Mouse (Mus musculus): Measurements from ENCODE around the gene Foxp1. TPM values are rescaled to one million over a fixed set of nuclear protein-coding genes. Genes with fewer than 3 reads are reported as not detected.

Foxp1 gene
- polyA plus RNA-seq, 1 experiment from 2014 or later = 52.4 TPM

DNA sequence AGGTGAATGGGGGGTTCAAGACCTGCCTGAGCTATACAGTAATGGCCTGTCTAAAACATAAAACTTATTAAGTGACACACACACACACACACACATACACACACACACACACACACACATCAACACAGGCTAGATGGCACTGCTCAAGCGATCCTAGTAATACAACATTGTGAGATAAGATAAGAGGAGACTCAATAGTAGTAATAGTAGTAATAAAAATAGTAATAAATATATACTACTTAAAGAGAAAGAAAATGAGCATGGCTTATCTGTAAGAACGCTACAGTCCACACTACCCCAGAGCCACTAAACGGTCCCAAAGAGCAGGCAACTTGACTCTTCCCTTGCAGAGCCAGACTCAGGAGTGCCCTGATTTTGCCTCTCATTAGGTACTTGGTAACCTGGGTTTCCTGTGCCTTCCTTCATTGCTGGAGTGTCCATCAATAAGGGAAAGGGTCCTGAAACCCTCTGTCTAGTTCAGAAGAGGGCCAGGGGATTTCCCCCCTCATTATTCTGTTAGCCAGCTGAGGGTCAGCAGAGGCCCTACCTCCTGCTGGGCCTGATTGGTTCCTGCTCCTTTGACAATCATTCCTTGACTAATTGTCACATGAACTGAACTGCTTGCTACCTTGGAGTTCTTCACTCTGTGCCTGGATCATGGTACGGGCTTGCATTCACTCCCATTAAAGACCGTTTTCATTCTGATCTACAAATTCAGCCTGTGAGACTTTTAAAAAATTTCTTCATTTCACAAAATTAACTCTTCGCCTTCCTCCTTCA, 480.2 kb downstream of the Foxp1 start:
- no peak for ATAC-seq (ENCODE audit: low read depth)
- Histone ChIP-seq H3K27ac (ENCODE audit: low read depth, low read length) (no peak overlapping the region), H3K27me3 (ENCODE audit: control insufficient read depth, insufficient read depth, low read length) (no peaks in the 10 kb centered on the region), H3K4me1 (ENCODE audit: control insufficient read depth, insufficient read depth, low read length) (no peaks in the 10 kb centered on the region), H3K4me2 (ENCODE audit: low read depth, low read length) (no peak overlapping the region), H3K4me3 (ENCODE audit: low read depth, low read length) (no peak overlapping the region), H3K9ac (replicated peaks; ENCODE audit: low read depth, low read length) (no peak overlapping the region), H3K36me3 (ENCODE audit: control insufficient read depth, insufficient read depth, low read length) (no peaks in the 10 kb centered on the region), H3K9me3 (ENCODE audit: control insufficient read depth, low read length) (no peaks in the 10 kb centered on the region)
- 73% methylated on average over 6 of the region's 6 CpGs for WGBS

DNA sequence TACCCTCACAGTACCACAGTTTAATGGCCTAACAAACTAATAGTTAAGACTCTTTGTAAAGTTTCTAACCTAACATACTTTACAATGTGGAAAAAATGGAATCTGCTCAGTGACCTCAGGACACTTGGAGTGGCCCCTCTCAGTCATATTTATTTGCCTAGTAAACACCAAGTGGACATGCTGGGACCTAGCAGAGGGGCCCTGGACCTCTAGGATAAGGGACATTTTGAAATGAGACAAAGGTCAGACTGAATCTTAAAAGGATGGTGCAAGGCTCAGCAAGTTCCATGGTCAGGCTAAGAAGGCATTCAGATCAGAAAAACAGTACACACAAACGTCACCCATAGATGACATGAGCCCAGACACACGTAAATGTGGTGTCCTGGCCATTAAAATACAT, 483.5 kb downstream of the Foxp1 start:
- no peak for ATAC-seq (ENCODE audit: low read depth)
- H3K4me1 ChIP-seq (ENCODE audit: control insufficient read depth, insufficient read depth, low read length) = no peaks in the 10 kb centered on the region

DNA sequence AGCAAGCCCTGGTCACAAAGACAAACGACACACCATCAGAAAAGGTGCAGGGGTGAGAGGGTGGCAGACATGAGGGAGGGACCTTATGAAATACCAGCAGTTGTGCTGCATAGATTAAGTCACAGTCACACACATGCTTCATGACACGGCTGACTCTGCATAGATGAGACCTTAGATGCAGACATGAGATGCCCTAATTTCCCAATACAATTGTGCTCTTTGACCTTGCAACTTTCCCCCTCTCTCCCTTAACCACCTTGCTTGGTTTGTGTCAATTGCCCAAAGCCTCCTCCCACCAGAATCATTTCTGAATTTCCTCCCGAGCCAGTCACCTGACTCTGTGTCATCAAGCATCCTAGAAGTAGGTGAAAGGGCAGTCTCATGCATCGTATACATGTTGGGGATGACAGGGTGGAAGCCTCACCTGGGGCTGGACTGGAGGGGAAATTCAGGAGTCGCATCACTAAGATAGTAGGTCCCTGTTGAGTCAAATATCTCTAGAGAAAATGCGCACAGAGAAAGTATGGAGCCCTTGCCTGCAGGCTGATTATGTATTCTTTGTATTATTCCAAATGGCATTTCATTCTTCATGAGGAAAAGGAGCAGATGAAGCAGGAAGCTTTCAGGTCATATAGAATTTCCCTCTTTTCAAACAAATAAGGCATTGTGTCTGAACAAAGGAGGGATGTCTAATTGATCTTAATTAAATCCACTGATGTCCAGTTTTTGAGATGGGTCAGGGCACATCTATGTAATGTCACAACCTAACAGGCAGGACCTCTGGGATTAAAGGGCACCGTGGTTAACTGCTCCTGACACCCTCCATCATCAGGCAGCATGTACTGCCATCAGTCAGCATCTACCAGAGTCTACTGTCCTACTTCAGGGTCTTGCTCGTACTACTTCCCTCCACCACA, 486.8 kb downstream of the Foxp1 start:
- Histone ChIP-seq H3K4me2 (ENCODE audit: low read depth, low read length) (no peak overlapping the region), H3K27me3 (ENCODE audit: control insufficient read depth, insufficient read depth, low read length) (no peaks in the 10 kb centered on the region), H3K36me3 (ENCODE audit: control insufficient read depth, insufficient read depth, low read length) (no peaks in the 10 kb centered on the region), H3K4me3 (ENCODE audit: low read depth, low read length) (no peak overlapping the region), H3K4me1 (ENCODE audit: control insufficient read depth, insufficient read depth, low read length) (no peaks in the 10 kb centered on the region), H3K27ac (ENCODE audit: low read depth, low read length) (no peak overlapping the region), H3K9me3 (ENCODE audit: control insufficient read depth, low read length) (no peaks in the 10 kb centered on the region), H3K9ac (replicated peaks; ENCODE audit: low read depth, low read length) (no peak overlapping the region)
- ATAC-seq (ENCODE audit: low read depth) = no peak
- WGBS = 85% methylated on average over 8 of the region's 8 CpGs

More for the DNA sequence above, 483.5 kb downstream of the Foxp1 start:
- no peak overlapping the region for H3K27ac ChIP-seq (ENCODE audit: low read depth, low read length)
- WGBS = 76% methylated on average over 2 of the region's 2 CpGs
- no peak overlapping the region for H3K4me3 ChIP-seq (ENCODE audit: low read depth, low read length)
- H3K9ac ChIP-seq (replicated peaks; ENCODE audit: low read depth, low read length) = no peak overlapping the region
- no peaks in the 10 kb centered on the region for H3K27me3 ChIP-seq (ENCODE audit: control insufficient read depth, insufficient read depth, low read length)
- H3K9me3 ChIP-seq (ENCODE audit: control insufficient read depth, low read length) = no peaks in the 10 kb centered on the region
- no peak overlapping the region for H3K4me2 ChIP-seq (ENCODE audit: low read depth, low read length)
- no peaks in the 10 kb centered on the region for H3K36me3 ChIP-seq (ENCODE audit: control insufficient read depth, insufficient read depth, low read length)

DNA sequence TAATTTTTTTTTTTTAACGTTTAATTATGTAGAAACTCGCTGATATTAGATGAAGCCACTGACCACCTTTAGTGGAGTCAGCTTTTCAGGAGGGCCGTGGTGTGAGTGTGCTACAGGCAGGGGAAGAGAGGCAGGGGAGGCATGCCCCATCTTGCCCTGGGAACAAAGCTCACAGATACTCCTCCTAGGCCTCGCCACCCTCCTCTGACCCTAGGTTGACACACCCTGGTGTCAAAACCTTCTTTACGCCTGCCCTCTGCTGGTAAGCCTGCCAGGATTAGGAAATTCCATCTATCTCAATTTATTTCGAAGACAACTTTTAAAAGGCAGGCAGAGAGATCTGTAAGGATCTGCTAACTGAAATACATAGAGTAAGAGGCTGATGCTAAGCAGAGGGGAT, 489.5 kb downstream of the Foxp1 start:
- 47% methylated on average over 6 of the region's 6 CpGs for WGBS
- no peaks in the 10 kb centered on the region; the same call in 1 of the 2 replicates for H3K4me1 ChIP-seq (ENCODE audit: control insufficient read depth, insufficient read depth, low read length)
- no peak overlapping the region for H3K4me2 ChIP-seq (ENCODE audit: low read depth, low read length)
- H3K36me3 ChIP-seq (ENCODE audit: control insufficient read depth, insufficient read depth, low read length) = no peaks in the 10 kb centered on the region
- no peak overlapping the region for H3K4me3 ChIP-seq (ENCODE audit: low read depth, low read length)
- no peaks in the 10 kb centered on the region for H3K27me3 ChIP-seq (ENCODE audit: control insufficient read depth, insufficient read depth, low read length)
- no peak for ATAC-seq (ENCODE audit: low read depth)
- H3K27ac ChIP-seq (ENCODE audit: low read depth, low read length) = no peak overlapping the region
- H3K9me3 ChIP-seq (ENCODE audit: control insufficient read depth, low read length) = no peaks in the 10 kb centered on the region
- H3K9ac ChIP-seq (replicated peaks; ENCODE audit: low read depth, low read length) = no peak overlapping the region

DNA sequence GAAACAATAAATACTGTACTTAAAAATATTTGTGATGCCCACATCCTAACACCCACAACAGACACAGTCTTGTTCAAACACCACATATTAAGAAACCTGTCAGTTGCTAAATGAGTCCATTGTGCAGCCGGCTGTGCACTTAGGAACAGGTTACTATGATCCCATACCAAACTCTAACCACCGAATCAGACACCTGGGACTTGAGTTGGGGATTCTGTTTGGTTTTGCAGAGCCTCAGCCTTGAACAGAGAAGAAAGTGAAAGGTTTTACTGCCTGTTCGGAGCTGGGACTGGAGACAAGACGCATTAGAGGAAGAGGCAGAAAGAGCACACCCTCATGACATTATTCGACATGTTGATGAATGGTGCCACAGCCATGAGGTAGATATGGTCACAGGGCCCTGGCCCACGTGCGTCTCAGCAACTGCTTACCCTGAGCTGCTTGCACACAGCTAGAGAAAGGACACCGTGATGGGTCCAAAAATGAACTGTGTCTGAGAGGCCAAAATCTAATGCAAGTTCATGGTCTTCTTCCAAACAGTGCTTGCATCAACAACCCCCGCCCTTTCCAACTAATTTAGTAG, 491.1 kb downstream of the Foxp1 start:
- Histone ChIP-seq H3K9me3 (ENCODE audit: control insufficient read depth, low read length) (no peaks in the 10 kb centered on the region), H3K4me3 (ENCODE audit: low read depth, low read length) (no peak overlapping the region), H3K9ac (replicated peaks; ENCODE audit: low read depth, low read length) (no peak overlapping the region), H3K27me3 (ENCODE audit: control insufficient read depth, insufficient read depth, low read length) (no peaks in the 10 kb centered on the region), H3K36me3 (ENCODE audit: control insufficient read depth, insufficient read depth, low read length) (no peaks in the 10 kb centered on the region), H3K4me2 (ENCODE audit: low read depth, low read length) (no peak overlapping the region), H3K4me1 (ENCODE audit: control insufficient read depth, insufficient read depth, low read length) (no peaks in the 10 kb centered on the region; the same call in 1 of the 2 replicates), H3K27ac (ENCODE audit: low read depth, low read length) (no peak overlapping the region)
- ATAC-seq (ENCODE audit: low read depth) = no peak
- 61% methylated on average over 9 of the region's 9 CpGs for WGBS

DNA sequence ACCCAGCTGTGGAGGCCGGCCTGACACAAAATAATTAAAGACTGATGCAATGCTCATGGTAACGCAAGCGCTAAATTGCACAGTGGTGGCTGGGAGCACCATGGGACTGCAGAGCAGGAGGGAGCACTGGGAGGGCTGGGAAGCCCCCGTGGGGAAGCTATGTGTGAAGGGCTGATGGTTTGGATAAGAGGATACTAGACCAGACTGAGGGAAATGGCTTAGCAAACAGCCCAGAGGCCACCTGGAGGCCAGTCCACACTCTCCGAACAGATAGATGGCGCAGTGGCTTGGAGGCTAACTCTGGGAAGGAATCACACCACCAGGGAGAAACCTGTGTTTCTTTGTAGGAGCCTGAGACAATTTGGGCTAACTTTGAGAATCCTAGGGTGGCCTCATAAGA, 492.3 kb downstream of the Foxp1 start:
- WGBS = 16% methylated on average over 6 of the region's 6 CpGs
- no peak for ATAC-seq (ENCODE audit: low read depth)

DNA sequence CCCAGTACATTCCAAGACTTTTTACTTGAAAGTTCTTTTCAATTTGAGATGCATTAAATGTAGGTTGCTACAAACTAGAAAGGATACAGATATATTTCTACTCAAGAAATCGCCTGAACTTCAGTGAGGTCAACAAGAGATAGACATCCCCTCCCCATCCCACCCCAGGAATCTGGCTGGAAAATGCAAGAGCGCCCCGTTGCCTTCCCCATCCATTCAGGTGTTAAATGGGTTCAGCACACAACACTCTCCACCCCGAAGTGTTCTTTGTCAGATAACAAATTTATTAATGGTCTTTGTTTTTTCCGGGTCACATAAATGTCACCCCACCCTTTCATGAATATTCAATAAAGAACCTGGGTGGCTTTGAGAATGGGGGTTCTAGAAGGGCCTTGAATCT, 493.1 kb downstream of the Foxp1 start:
- ATAC-seq (ENCODE audit: low read depth) = no peak
- peaks cover 8% of the 10 kb centered on the region for H3K4me1 ChIP-seq (ENCODE audit: control insufficient read depth, insufficient read depth, low read length)
- no peaks in the 10 kb centered on the region for H3K9me3 ChIP-seq (ENCODE audit: control insufficient read depth, low read length)
- H3K4me2 ChIP-seq (ENCODE audit: low read depth, low read length) = no peak overlapping the region
- no peak overlapping the region for H3K9ac ChIP-seq (replicated peaks; ENCODE audit: low read depth, low read length)
- no peak overlapping the region for H3K27ac ChIP-seq (ENCODE audit: low read depth, low read length)
- no peaks in the 10 kb centered on the region for H3K36me3 ChIP-seq (ENCODE audit: control insufficient read depth, insufficient read depth, low read length)
- no peak overlapping the region for H3K4me3 ChIP-seq (ENCODE audit: low read depth, low read length)
- H3K27me3 ChIP-seq (ENCODE audit: control insufficient read depth, insufficient read depth, low read length) = no peaks in the 10 kb centered on the region; the same call in 1 of the 2 replicates
- 5% methylated on average over 5 of the region's 5 CpGs for WGBS

More for the DNA sequence above, 492.3 kb downstream of the Foxp1 start:
- H3K9ac ChIP-seq (replicated peaks; ENCODE audit: low read depth, low read length) = no peak overlapping the region
- H3K4me1 ChIP-seq (ENCODE audit: control insufficient read depth, insufficient read depth, low read length) = peaks cover 4% of the 10 kb centered on the region; the same call in 1 of the 2 replicates
- H3K36me3 ChIP-seq (ENCODE audit: control insufficient read depth, insufficient read depth, low read length) = no peaks in the 10 kb centered on the region
- no peaks in the 10 kb centered on the region for H3K9me3 ChIP-seq (ENCODE audit: control insufficient read depth, low read length)
- no peak overlapping the region for H3K4me2 ChIP-seq (ENCODE audit: low read depth, low read length)
- no peaks in the 10 kb centered on the region for H3K27me3 ChIP-seq (ENCODE audit: control insufficient read depth, insufficient read depth, low read length)
- no peak overlapping the region for H3K4me3 ChIP-seq (ENCODE audit: low read depth, low read length)
- H3K27ac ChIP-seq (ENCODE audit: low read depth, low read length) = no peak overlapping the region

DNA sequence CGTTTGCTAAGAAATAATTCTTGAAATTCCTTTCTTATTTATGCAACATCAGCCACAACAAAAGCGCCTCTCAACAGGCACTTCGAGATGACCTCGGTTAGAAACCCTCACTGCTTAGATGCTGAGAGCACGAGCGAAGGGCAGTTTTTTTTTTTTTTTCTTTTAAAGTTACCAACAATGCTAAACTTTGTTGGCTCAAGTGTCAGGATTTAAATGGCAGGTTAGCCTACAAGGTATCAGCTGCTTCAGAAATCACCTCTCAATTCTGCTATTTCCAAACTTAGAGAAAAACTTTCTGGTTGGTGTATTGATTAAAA, 493.6 kb downstream of the Foxp1 start:
- H3K4me3 ChIP-seq (ENCODE audit: low read depth, low read length) = peak overlapping the region; percentile 60
- no peak for ATAC-seq (ENCODE audit: low read depth)
- H3K4me1 ChIP-seq (ENCODE audit: control insufficient read depth, insufficient read depth, low read length) = peaks cover 11% of the 10 kb centered on the region
- H3K9ac ChIP-seq (replicated peaks; ENCODE audit: low read depth, low read length) = peak overlapping the region; percentile 73
- H3K4me2 ChIP-seq (ENCODE audit: low read depth, low read length) = peak overlapping the region; percentile 89
- no peaks in the 10 kb centered on the region for H3K9me3 ChIP-seq (ENCODE audit: control insufficient read depth, low read length)
- H3K27me3 ChIP-seq (ENCODE audit: control insufficient read depth, insufficient read depth, low read length) = no peaks in the 10 kb centered on the region; the same call in 1 of the 2 replicates
- no peaks in the 10 kb centered on the region for H3K36me3 ChIP-seq (ENCODE audit: control insufficient read depth, insufficient read depth, low read length)
- WGBS = under 1% methylated on average over 6 of the region's 6 CpGs
- peak overlapping the region; percentile 71; the same call in 1 of the 2 replicates for H3K27ac ChIP-seq (ENCODE audit: low read depth, low read length)
